Mouse (Mus musculus): ENCODE measurements around the gene Tjp1.

GRCm38 (mm10) chr7:65513451-65514179, 14.0 kb downstream of the Tjp1 start:
- no peak for TF ChIP-seq CTCF (IDR thresholded peaks at IDR 0.05; ENCODE audit: low read depth)
- no peak for TF ChIP-seq EP300 (IDR thresholded peaks at IDR 0.05; ENCODE audit: low read depth)
